In genomic region chr13:81944469-81944868, GRCm38 (mm10) we compare ENCODE assay signal across 8 mouse cellular contexts.
DNase-seq lines count a peak whose midpoint lies in the region; ATAC-seq lines count a peak whose summit lies in the region.

No protein-coding gene starts in this region.

- no peak overlapping the region for H3K27ac ChIP-seq in limb, embryonic 13.5 days

- no peak overlapping the region for H3K9ac ChIP-seq in limb, embryonic 13.5 days

- H3K27me3 ChIP-seq in megakaryocyte, embryonic 14.5 days (replicated peaks), result no peaks in the 10 kb centered on the region
- peaks cover 5% of the 10 kb centered on the region; the same call in 1 of the 2 replicates for H3K27me3 ChIP-seq in limb, embryonic 13.5 days

- H3K4me2 ChIP-seq in limb, embryonic 13.5 days (replicated peaks), result peak overlapping the region; percentile 53

- 55% methylated on average over 6 of the region's 6 CpGs for WGBS in limb, embryonic 13.5 days

- intact Hi-C loops in gastrocnemius, postnatal 14 days (cut with DNase I; ENCODE audit: low total_unique reads), result no loop called here

- no peaks in the 10 kb centered on the region for H3K9me3 ChIP-seq in megakaryocyte, embryonic 14.5 days
- no peaks in the 10 kb centered on the region for H3K9me3 ChIP-seq in limb, embryonic 13.5 days

- H3K4me3 ChIP-seq in megakaryocyte, embryonic 14.5 days (replicated peaks), result peak overlapping the region; percentile 33
- peak overlapping the region; percentile 19; the same call in 1 of the 2 replicates for H3K4me3 ChIP-seq in limb, embryonic 13.5 days

- peak; percentile 36 for ATAC-seq in frontal cortex, adult (ENCODE audit: low TSS enrichment)
- no peak for ATAC-seq in megakaryocyte, adult 5-6 weeks (ENCODE audit: poor library complexity, severe bottlenecking)
- no peak for ATAC-seq in limb, embryonic 13.5 days (ENCODE audit: low FRiP score, low read depth)

- H3K36me3 ChIP-seq in megakaryocyte, embryonic 14.5 days (replicated peaks; ENCODE audit: low read length), result no peaks in the 10 kb centered on the region
- H3K36me3 ChIP-seq in limb, embryonic 13.5 days, result no peaks in the 10 kb centered on the region

- no peak for DNase-seq in frontal cortex, adult 2 months (ENCODE audit: extremely low spot score in 1 of 2, low spot score in 1 of 2)
- DNase-seq in yolk sac, embryonic 10.5 days (ENCODE audit: low spot score), result no peak
- no peak for DNase-seq in gastrocnemius, postnatal 14 days
- no peak for DNase-seq in lung, postnatal 14 days

- H3K4me1 ChIP-seq in megakaryocyte, embryonic 14.5 days, result peaks cover 10% of the 10 kb centered on the region; the same call in 1 of the 2 replicates
- no peaks in the 10 kb centered on the region for H3K4me1 ChIP-seq in limb, embryonic 13.5 days
